Mouse (Mus musculus): ENCODE data around the gene Mnat1. TPM values are rescaled to one million over a fixed set of nuclear protein-coding genes. Genes with fewer than 3 reads are reported as not detected.

The Mnat1 gene
- 10 to 100 TPM; 13.8 to 15.3 TPM for total RNA-seq (2023)

DNA sequence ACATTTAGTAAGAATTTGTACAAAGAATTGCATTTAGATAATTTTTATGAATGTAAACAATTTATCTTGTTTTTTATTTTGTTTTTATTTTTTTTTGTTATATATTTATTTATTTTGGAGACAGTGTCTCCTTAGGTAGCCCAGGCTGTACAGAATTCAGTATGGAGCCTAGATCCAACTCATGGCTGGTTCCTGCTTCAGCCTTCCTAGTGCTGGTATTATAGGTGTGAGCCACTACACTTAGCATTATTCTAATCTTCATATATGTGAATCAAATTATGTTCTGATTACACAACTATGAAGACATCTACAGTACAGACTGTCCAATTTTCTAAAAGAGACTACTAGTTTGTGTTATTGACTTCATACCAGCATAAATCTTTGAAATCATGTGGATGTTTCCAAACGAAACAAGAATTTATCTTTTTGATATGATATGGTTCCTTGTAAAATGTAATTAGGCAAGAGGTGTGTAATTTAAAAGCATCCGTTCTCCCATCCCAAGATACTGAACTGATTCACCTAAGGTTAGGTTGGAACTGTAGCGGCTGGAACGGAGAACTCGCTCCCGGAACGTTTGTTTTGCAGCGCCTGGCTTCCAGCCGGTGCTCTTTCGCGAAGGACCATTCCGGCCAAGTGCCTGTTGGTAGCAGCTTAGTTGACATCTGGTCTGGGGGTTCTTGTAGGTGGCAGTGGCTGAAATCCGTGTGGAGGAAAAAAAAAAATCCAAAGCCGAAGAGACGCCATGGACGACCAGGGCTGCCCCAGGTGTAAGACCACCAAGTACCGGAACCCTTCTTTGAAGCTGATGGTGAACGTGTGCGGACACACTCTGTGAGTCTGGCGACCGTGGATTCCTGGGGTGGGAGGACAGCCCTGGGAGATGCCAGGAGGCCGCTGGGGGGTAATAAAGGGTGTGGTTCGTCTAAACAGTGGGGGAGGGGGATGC lies at the start of gene Mnat1:
Gene Mnat1, plus strand, starts transcription at position 625 of the 949 bp plus-strand sequence.

DNA sequence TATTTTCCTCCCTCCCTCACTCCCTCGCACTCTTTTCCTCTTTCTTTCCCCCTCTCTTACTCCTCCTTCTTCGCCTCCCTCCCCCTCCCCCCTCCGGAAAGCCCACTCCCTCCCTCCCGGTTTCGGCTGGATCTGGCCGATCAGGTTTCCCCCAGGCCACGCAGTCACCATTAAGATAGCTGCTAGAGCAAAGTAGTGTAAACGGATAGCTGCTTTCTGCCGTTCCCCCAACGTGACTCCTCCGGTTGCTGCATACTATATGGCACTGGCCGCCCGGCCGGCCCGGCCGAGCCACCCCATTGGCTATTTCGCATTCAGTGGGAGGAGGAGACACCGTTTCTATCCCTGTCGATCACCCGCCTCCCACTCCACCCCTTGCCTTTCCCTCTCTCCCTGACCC lies 10.3 kb upstream of the Mnat1 start, which contains the start of gene Six4:
Gene Six4, minus strand, starts transcription at position 261 of the 400 bp plus-strand sequence.

DNA sequence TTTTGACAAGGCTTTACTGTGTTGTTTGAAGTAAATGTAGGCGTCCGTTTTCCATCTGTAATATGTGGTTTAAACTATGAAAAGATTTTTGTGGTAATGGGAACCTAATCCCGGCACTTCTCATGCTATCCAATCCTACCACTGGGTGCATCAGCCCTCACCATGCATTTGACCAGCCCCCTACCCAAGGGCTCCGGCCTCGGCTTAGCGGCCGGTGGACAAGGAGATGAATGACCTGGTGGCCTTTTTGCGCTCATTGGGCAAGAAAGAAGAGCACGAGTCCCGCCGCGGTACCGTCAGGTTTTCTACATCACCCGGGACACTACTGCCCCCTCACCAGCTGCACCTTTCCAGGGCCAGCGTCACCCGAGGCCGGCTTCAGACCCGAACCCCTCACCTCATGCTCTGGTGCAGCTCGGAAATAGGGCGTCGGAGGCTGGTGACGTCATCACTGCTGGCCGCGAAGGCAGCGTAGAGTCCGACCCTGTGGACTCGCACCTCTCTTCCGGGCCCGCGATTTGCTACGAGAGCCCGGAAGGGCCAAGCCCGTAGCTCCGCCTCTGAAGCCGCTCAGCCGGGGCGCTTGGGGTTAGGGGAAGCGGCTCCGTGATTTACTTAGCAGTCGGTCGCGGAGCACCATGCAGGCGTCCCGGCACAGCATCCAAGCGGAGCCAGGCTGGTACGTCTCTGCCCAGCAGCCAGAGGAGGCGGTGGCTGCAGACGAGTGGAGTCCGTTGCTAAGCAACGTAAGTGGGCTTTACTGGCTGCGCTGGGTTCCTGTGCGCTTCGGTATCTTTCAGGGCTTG lies 163.0 kb downstream of the Mnat1 start, which contains the start of the genes Trmt5 and Slc38a6:
Gene Trmt5, minus strand, starts transcription at position 424 of the 806 bp plus-strand sequence.
Gene Slc38a6, plus strand, starts transcription at position 493 of the 806 bp plus-strand sequence.

Other genes with a start within 250 kb of the Mnat1 start
- gene Six6, start 183.8 kb upstream of the Mnat1 start, total RNA-seq (2023): not detected
- gene 4930447C04Rik, start 182.9 kb upstream of the Mnat1 start, total RNA-seq (2023): not detected
- gene Six1, start 69.8 kb upstream of the Mnat1 start, total RNA-seq (2023): not detected
- gene Six4, start 10.3 kb upstream of the Mnat1 start, total RNA-seq (2023): under 1 TPM in 1 of 2 experiments, not detected in 1; 0.09 TPM
- gene Trmt5, start 163.0 kb downstream of the Mnat1 start, total RNA-seq (2023): 10 to 100 TPM in 1 of 2 experiments, 1 to 10 TPM in 1; 9.5 to 13.5 TPM
- gene Slc38a6, start 163.1 kb downstream of the Mnat1 start, total RNA-seq (2023): 10 to 100 TPM in 1 of 2 experiments, 1 to 10 TPM in 1; 9.3 to 26.2 TPM